Mouse (Mus musculus) erythroid progenitor cell, adult 5-6 weeks (primary cell): Measurements from ENCODE around the gene Elmod2. TPM values are rescaled to one million over a fixed set of nuclear protein-coding genes. Genes with fewer than 3 reads are reported as not detected.

Experiments used
- ATAC-seq: replicated peaks from 2 replicates; pipeline ENCODE4 v1.8.0; 2016; ENCODE audit warnings: moderate number of reproducible peaks, mild to moderate bottlenecking, moderate TSS enrichment, inconsistent platforms; ENCODE audit not compliant: poor library complexity, low FRiP score, severe bottlenecking
- total RNA-seq, 2 experiments: library from RNA; stranded (forward) in 1 of 2; stranded (reverse) in 1 of 2; fragments of 150-400 nt in 1 of 2; fragments of 186-747, 209-891 nt in 1 of 2; gene quantifications; 2 replicates each; pipeline versions ENCODE4 v1.2.3 to v1.2.4; 2015 to 2017; ENCODE audit warnings: low replicate concordance in 2 of 2

The Elmod2 gene
- total RNA-seq, 2 experiments from 2014 or later, result 17.3 to 17.6 TPM

DNA sequence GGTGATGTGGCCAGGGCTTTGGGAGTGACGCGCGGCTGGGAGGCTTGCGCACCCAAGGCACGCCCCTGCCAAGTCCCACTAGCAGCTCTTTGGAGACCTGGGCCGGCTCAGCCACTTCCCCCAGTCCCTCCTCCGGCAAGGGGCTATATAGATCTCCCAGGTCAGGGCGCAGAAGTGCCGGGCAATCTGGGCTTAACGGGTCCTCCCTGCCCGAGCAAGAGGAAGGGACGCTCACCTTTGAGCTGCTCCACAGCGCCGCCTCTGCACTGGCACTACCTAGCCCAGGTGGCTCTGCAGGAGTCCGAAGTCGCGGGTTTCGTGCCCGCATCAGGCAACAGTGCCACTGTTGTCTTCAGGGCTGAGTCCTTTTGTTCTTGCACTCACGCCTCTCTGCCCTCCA lies 42.1 kb downstream of the Elmod2 start, which contains the start of gene Ucp1:
Gene Ucp1 (plus strand): TSS at position 177 of the 400 bp plus-strand sequence.
- ATAC-seq, result no peak

DNA sequence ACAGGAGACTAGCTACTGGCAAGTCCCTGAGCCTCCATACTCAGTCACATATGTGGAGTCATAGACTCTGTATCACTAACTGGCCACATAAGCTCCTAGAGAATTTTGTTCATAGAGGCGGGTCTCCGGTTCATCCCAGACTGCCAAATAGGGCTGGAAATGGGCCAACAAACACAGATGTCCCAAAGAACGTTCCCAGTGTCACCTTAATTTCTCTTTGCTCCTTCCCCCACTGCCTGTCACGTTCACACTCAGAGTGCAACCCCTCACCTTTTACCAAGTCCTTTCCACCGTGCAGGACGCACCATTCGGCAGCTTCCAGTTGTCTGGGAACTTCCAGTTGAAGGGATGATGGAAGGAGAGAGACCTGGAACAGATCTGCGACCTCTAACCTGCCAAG lies 46.9 kb downstream of the Elmod2 start:
- no peak for ATAC-seq

DNA sequence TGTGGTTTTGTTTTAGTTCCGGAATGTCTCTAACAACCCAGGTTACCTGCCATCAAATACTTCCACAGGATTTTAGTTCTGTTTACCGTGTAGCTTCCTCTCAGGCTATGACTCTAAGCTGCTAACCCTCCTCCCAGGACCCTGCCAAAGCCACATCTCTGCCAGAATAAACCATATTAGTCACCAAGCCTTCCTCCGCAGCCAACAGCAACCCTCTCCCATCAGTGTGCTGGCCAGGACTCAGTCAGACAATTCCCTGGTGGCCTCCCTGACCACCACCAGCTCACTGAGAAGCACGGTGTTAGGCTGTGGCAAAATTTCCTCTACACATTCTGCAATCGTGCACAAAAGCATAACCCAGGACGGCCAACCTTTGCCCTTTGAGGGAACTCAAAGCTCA lies 53.9 kb downstream of the Elmod2 start:
- no peak for ATAC-seq

GRCm38 (mm10) chr8:83274470-83274869 lies 57.8 kb downstream of the Elmod2 start:
- no peak for ATAC-seq

DNA sequence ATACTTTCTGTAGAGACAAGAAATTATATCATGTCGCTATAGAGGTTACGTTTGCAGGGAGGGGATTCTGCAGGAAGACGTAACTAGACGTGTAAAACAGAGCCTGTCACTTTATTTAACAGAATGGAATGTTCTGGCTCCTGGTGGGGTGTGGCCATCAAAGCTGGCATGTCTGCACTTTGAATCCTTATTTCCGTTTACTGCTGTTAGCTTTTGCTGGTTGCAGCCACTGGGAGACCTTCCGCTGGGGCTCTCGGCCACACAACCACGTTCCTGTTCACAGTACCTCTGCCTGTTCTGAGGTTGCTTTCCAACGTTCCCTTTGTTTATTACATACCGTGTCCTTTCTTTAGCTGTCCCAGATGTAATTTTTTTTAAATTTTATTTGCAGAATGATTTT lies 59.8 kb downstream of the Elmod2 start:
- no peak for ATAC-seq

DNA sequence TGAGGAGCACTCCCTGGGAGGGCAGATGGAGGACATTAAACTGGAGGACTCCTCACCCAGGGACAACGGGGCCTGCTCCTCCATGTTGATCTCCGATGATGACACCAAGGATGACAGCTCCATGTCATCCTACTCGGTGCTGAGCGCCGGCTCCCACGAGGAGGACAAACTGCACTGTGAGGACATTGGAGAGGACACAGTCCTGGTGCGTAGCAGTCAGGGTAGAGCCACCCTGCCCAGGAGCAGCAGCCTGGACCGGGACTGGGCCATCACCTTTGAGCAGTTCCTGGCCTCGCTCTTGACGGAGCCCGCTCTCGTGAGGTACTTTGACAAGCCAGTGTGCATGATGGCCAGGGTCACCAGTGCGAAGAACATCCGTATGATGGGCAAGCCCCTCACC lies 61.1 kb downstream of the Elmod2 start:
- ATAC-seq, result no peak

Other genes with a start within 250 kb of the Elmod2 start
- 1.4 and 4.2 TPM in 2 replicates for gene Tbc1d9, start 167.1 kb downstream of the Elmod2 start, total RNA-seq (2015; ENCODE audit: low replicate concordance)
- gene Tbc1d9, start 167.1 kb downstream of the Elmod2 start, total RNA-seq (2017; ENCODE audit: low replicate concordance), result 3.1 and 8.3 TPM in 2 replicates
- gene Gm10645, start 166.3 kb downstream of the Elmod2 start, total RNA-seq (2015; ENCODE audit: low replicate concordance), result not detected in 2 replicates
- not detected in 2 replicates for gene Gm10645, start 166.3 kb downstream of the Elmod2 start, total RNA-seq (2017; ENCODE audit: low replicate concordance)
- not detected in 2 replicates for gene Ucp1, start 42.1 kb downstream of the Elmod2 start, total RNA-seq (2015; ENCODE audit: low replicate concordance)
- not detected in 2 replicates for gene Ucp1, start 42.1 kb downstream of the Elmod2 start, total RNA-seq (2017; ENCODE audit: low replicate concordance)
- gene Mgat4d, start 16.0 kb upstream of the Elmod2 start, total RNA-seq (2015; ENCODE audit: low replicate concordance), result not detected in 2 replicates
- gene Mgat4d, start 16.0 kb upstream of the Elmod2 start, total RNA-seq (2017; ENCODE audit: low replicate concordance), result not detected in 2 replicates
- gene Clgn, start 57.4 kb upstream of the Elmod2 start, total RNA-seq (2015; ENCODE audit: low replicate concordance), result 5.8 and 8.0 TPM in 2 replicates
- 4.9 and 10.9 TPM in 2 replicates for gene Clgn, start 57.4 kb upstream of the Elmod2 start, total RNA-seq (2017; ENCODE audit: low replicate concordance)
- 136 and 184 TPM in 2 replicates for gene Scoc, start 125.9 kb upstream of the Elmod2 start, total RNA-seq (2015; ENCODE audit: low replicate concordance)
- 126 and 141 TPM in 2 replicates for gene Scoc, start 125.9 kb upstream of the Elmod2 start, total RNA-seq (2017; ENCODE audit: low replicate concordance)
- not detected in 2 replicates for gene Olfr370, start 203.3 kb upstream of the Elmod2 start, total RNA-seq (2015; ENCODE audit: low replicate concordance)
- gene Olfr370, start 203.3 kb upstream of the Elmod2 start, total RNA-seq (2017; ENCODE audit: low replicate concordance), result not detected in 2 replicates
- gene Ndufb7, start 234.2 kb upstream of the Elmod2 start, total RNA-seq (2015; ENCODE audit: low replicate concordance), result 90.1 and 119 TPM in 2 replicates
- 75.9 and 125 TPM in 2 replicates for gene Ndufb7, start 234.2 kb upstream of the Elmod2 start, total RNA-seq (2017; ENCODE audit: low replicate concordance)